Mouse (Mus musculus) hindbrain, embryonic 11.5 days (tissue): ENCODE data around the gene Tas2r105. TPM values are rescaled to one million over a fixed set of nuclear protein-coding genes. Genes with fewer than 3 reads are reported as not detected.
A peak's percentile ranks its signal among the peaks of the same experiment; 100 is the strongest.

Experiments
- ATAC-seq: fragments of 200-750 bp; cut with Nextera tagmentation; 2 replicates; pipeline ENCODE4 v1.8.0; 2017; ENCODE audit warnings: mild to moderate bottlenecking, moderate TSS enrichment, moderate library complexity; ENCODE audit not compliant: low FRiP score
- DNase-seq: peaks from one replicate; pipeline ENCODE4 v3.0.0-alpha.2; 2015; ENCODE audit warnings: low spot score
- H3K27ac ChIP-seq: fragments of 300-500 bp; sonication (generic); 2 replicates; pipeline ENCODE4 v1.5.1; 2014; ENCODE audit warnings: mild to moderate bottlenecking, low read depth, low read length
- H3K27me3 ChIP-seq: fragments of 300-500 bp; sonication (generic); 2 replicates; pipeline ENCODE4 v1.6.1; 2014; ENCODE audit warnings: mild to moderate bottlenecking, low read length, moderate library complexity, mixed read lengths; ENCODE audit not compliant: control insufficient read depth, insufficient read depth
- H3K36me3 ChIP-seq: fragments of 300-500 bp; sonication (generic); 2 replicates; pipeline ENCODE4 v1.6.1; 2014; ENCODE audit warnings: mild to moderate bottlenecking, low read length, moderate library complexity, mixed read lengths; ENCODE audit not compliant: control insufficient read depth, insufficient read depth
- H3K4me1 ChIP-seq: fragments of 300-500 bp; sonication (generic); replicated peaks from 2 replicates; pipeline ENCODE4 v1.6.1; 2014; ENCODE audit warnings: low read length, mixed read lengths; ENCODE audit not compliant: control insufficient read depth, insufficient read depth
- H3K4me2 ChIP-seq: fragments of 300-500 bp; sonication (generic); replicated peaks from 2 replicates; pipeline ENCODE4 v1.6.1; 2014; ENCODE audit warnings: mild to moderate bottlenecking, low read depth, low read length
- H3K4me3 ChIP-seq: fragments of 300-500 bp; sonication (generic); 2 replicates; pipeline ENCODE4 v1.5.1; 2014; ENCODE audit warnings: low read depth, low read length
- H3K9ac ChIP-seq: fragments of 300-500 bp; sonication (generic); 2 replicates; pipeline ENCODE4 v1.6.1; 2014; ENCODE audit warnings: low read depth, low read length
- H3K9me3 ChIP-seq: fragments of 300-500 bp; sonication (generic); 2 replicates; pipeline ENCODE4 v1.6.1; 2016; ENCODE audit warnings: low read length; ENCODE audit not compliant: control insufficient read depth
- WGBS: fragments of 180-500 bp; shearing (Covaris S2); extraction: QIAGEN DNeasy Blood & Tissue Kit; methylation state at CpG from one replicate; pipeline ENCODE4 v1.1.7; 2014; 5-methylcytosine and 5-hydroxymethylcytosine counted together
- polyA plus RNA-seq: library from polyadenylated mRNA; unstranded; fragments of >200 nt; fragmentation: Nextera tagmentation; extraction: Ambion mirVana; gene quantifications from 2 replicates; pipeline ENCODE4 v1.2.1, GENCODE M21; 2014

Tas2r105 gene
- polyA plus RNA-seq = not detected in 2 replicates

GRCm38 (mm10) chr6:131687395-131687794 is at the start of gene Tas2r105:
TSS of gene Tas2r105 (minus strand) at chr6:131687495.
- 88% methylated on average over 1 of the region's 1 CpGs for WGBS
- Histone ChIP-seq H3K4me1 (no peaks in the 10 kb centered on the region), H3K4me2 (no peak within 1 kb of the TSS), H3K9me3 (no peaks in the 10 kb centered on the region), H3K9ac (no peak within 1 kb of the TSS), H3K27me3 (no peaks in the 10 kb centered on the region), H3K4me3 (no peak within 1 kb of the TSS), H3K27ac (no peak within 1 kb of the TSS), H3K36me3 (no peaks in the 10 kb centered on the region)
- no peak for DNase-seq
- ATAC-seq = no peak

DNA sequence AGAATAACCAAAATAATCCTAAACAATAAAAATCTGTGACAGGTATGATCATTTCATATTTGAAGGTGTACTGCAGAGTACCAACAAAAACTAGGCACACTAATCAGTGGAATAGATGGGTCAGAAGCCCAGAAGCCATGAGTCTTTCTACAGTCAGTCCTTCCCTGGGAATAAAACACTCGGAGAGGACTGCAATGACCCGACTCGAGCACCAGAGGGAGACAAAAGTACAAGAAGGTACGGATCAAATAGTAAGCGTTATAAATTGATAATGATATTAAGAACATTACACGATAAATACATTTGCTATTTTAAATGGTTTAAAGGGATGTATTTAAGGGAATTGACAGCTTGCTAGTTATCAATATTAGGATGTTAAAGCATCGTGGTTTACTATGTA is 25.5 kb upstream of the Tas2r105 start:
- ATAC-seq (no peak), DNase-seq (peak; percentile 4)
- Histone ChIP-seq H3K4me3 (no peak overlapping the region), H3K9ac (no peak overlapping the region), H3K27ac (no peak overlapping the region), H3K9me3 (no peaks in the 10 kb centered on the region), H3K4me1 (no peaks in the 10 kb centered on the region), H3K36me3 (no peaks in the 10 kb centered on the region), H3K27me3 (no peaks in the 10 kb centered on the region), H3K4me2 (no peak overlapping the region)
- 46% methylated on average over 7 of the region's 7 CpGs for WGBS

GRCm38 (mm10) chr6:131689963-131690362 is 2.7 kb upstream of the Tas2r105 start, which contains the start of gene Tas2r114:
TSS of gene Tas2r114 (minus strand) at chr6:131690063.
- H3K36me3 ChIP-seq = no peaks in the 10 kb centered on the region
- no peaks in the 10 kb centered on the region for H3K4me1 ChIP-seq
- DNase-seq (no peak), ATAC-seq (no peak)
- H3K9ac ChIP-seq = no peak within 1 kb of the TSS
- H3K4me2 ChIP-seq = no peak within 1 kb of the TSS
- H3K4me3 ChIP-seq = no peak within 1 kb of the TSS
- no peak within 1 kb of the TSS for H3K27ac ChIP-seq
- no peaks in the 10 kb centered on the region for H3K27me3 ChIP-seq
- no peaks in the 10 kb centered on the region for H3K9me3 ChIP-seq

GRCm38 (mm10) chr6:131685644-131686043 is 1.7 kb downstream of the Tas2r105 start, which contains the start of gene Tas2r104:
TSS of gene Tas2r104 (minus strand) at chr6:131685744.
- no peaks in the 10 kb centered on the region for H3K4me1 ChIP-seq
- ATAC-seq = no peak
- WGBS = 83% methylated on average over 1 of the region's 1 CpGs

GRCm38 (mm10) chr6:131678786-131679185 is 8.5 kb downstream of the Tas2r105 start, which contains the start of gene Tas2r106:
TSS of gene Tas2r106 (minus strand) at chr6:131678886.
- no peak within 1 kb of the TSS for H3K27ac ChIP-seq
- H3K9me3 ChIP-seq = no peaks in the 10 kb centered on the region
- no peaks in the 10 kb centered on the region for H3K27me3 ChIP-seq
- no peak for DNase-seq
- H3K9ac ChIP-seq = no peak within 1 kb of the TSS
- no peak within 1 kb of the TSS for H3K4me2 ChIP-seq
- no peaks in the 10 kb centered on the region for H3K36me3 ChIP-seq
- 69% methylated on average over 3 of the region's 3 CpGs for WGBS
- H3K4me3 ChIP-seq = no peak within 1 kb of the TSS
- H3K4me1 ChIP-seq = no peaks in the 10 kb centered on the region
- ATAC-seq = no peak

More at GRCm38 (mm10) chr6:131685644-131686043, 1.7 kb downstream of the Tas2r105 start, which contains the start of gene Tas2r104:
- H3K9ac ChIP-seq = no peak within 1 kb of the TSS
- no peaks in the 10 kb centered on the region for H3K9me3 ChIP-seq
- no peaks in the 10 kb centered on the region for H3K36me3 ChIP-seq
- DNase-seq = no peak
- no peaks in the 10 kb centered on the region for H3K27me3 ChIP-seq
- no peak within 1 kb of the TSS for H3K4me3 ChIP-seq
- no peak within 1 kb of the TSS for H3K27ac ChIP-seq
- H3K4me2 ChIP-seq = no peak within 1 kb of the TSS

DNA sequence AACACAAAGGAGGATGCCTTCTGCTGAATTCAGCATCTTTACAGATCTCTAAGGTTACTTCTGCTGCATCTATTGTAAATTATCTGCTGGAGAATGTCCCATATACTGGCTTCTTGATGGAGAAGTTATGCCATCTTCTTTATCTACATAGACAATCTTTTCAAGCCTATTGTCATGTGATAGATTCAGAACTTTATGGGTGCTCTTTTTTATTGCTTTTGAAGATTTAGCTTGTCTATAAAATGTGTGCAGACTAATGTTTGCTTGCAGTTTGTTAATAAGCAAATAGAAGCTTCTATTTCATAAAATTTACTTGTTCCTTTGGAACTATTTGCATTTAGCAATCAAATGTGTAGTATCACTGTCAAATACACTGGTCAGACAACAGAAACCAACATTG is 27.2 kb downstream of the Tas2r105 start, which contains the start of gene Tas2r107:
Gene Tas2r107 (minus strand): TSS at position 101 of the 400 bp plus-strand sequence.
- no peak for DNase-seq
- Histone ChIP-seq H3K9me3 (no peaks in the 10 kb centered on the region), H3K27ac (no peak within 1 kb of the TSS), H3K9ac (no peak within 1 kb of the TSS), H3K4me3 (no peak within 1 kb of the TSS), H3K4me2 (no peak within 1 kb of the TSS), H3K4me1 (no peaks in the 10 kb centered on the region), H3K36me3 (no peaks in the 10 kb centered on the region), H3K27me3 (no peaks in the 10 kb centered on the region)
- no peak for ATAC-seq

Other genes starting within 250 kb of the Tas2r105 start
- not detected in 2 replicates for gene 5430401F13Rik, start 201.1 kb downstream of the Tas2r105 start, polyA plus RNA-seq
- not detected in 2 replicates for gene Gm6619, start 201.1 kb downstream of the Tas2r105 start, polyA plus RNA-seq
- not detected in 2 replicates for gene Tas2r130, start 56.6 kb downstream of the Tas2r105 start, polyA plus RNA-seq
- gene Tas2r107, start 27.3 kb downstream of the Tas2r105 start, polyA plus RNA-seq = not detected in 2 replicates
- gene Tas2r106, start 8.6 kb downstream of the Tas2r105 start, polyA plus RNA-seq = not detected in 2 replicates
- not detected in 2 replicates for gene Tas2r104, start 1.8 kb downstream of the Tas2r105 start, polyA plus RNA-seq
- gene Tas2r114, start 2.6 kb upstream of the Tas2r105 start, polyA plus RNA-seq = not detected in 2 replicates